Mouse (Mus musculus): ENCODE measurements at regions not wholly inside any gene's neighbourhood (a gene's known extent, or its start where the extent isn't known, plus 50 kb on each side); places are given as distances from the start of the nearest gene placed in this dataset.

DNA sequence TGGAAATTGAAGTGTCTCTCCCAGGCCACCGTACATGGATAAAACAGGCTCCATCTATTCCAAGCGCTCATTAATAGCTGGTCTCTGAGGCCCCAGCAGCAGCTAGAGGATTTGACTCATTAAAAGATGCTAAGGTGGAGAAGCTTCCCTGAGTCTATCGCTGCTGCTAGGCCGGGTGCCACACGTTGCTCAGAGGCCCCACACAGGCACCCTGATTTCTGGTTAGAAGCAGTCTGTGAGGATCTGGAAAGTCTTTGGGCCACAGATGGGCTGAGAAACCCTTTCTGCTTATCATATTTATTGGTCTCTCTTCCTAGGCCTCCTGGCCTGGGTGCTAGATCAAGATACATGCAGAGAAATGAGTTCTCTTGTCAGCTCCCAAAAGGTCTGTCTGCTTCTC lies 191.2 kb downstream of the Emx2 start:
- Histone ChIP-seq H3K9ac (no peak overlapping the region), H3K9me3 (no peaks in the 10 kb centered on the region), H3K4me1 (no peaks in the 10 kb centered on the region), H3K27me3 (replicated peaks) (no peaks in the 10 kb centered on the region), H3K36me3 (no peaks in the 10 kb centered on the region), H3K27ac (no peak overlapping the region), H3K4me3 (no peak overlapping the region), H3K4me2 (replicated peaks) (no peak overlapping the region)
- 81% methylated on average over 5 of the region's 5 CpGs for WGBS
- ATAC-seq (ENCODE audit: low FRiP score, low read depth) = no peak

GRCm38 (mm10) chr19:59650611-59651329 lies 192.6 kb downstream of the Emx2 start:
- ATAC-seq (ENCODE audit: low FRiP score, low read depth) = no peak
- H3K36me3 ChIP-seq = no peaks in the 10 kb centered on the region
- H3K27ac ChIP-seq = no peak overlapping the region
- H3K9ac ChIP-seq = no peak overlapping the region
- H3K4me1 ChIP-seq = no peaks in the 10 kb centered on the region
- no peak overlapping the region for H3K4me2 ChIP-seq (replicated peaks)
- no peak overlapping the region for H3K4me3 ChIP-seq
- H3K9me3 ChIP-seq = no peaks in the 10 kb centered on the region
- WGBS = 81% methylated on average over 10 of the region's 10 CpGs
- no peaks in the 10 kb centered on the region for H3K27me3 ChIP-seq (replicated peaks)

DNA sequence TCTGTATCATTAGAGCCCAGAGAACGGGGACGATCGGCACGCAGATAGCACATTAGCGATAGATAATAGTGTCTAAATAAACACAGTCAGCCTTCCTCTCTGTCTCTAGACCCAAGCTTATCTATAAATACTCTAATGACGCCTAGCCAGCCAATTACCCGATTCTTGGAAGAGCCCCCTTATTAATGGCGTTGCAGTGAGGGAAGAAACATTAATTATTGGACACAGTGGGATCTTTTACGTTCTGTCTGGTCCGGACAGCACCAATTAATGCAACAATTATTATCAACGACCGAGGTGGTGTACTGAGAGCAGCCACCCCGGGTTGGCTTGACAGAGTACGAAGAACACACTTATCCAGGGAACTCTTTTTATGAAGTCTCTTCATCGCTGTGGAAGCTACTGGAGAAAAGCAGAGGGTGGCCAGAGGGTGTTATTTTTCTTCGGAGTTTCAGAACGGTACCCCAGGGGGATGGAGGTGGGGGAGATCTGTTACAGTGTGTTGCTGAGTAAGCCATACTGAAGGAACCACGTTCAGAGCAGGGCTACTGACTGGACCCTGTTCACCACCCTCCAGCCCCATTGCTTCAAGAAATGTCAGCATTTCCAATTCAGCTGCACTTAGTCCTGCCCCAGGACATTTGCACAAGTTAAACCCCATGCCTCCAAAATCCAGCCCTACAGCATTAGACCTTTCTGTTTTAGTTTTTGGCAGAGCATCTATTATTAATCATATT lies 195.6 kb downstream of the Emx2 start:
- ATAC-seq (ENCODE audit: low FRiP score, low read depth) = no peak

DNA sequence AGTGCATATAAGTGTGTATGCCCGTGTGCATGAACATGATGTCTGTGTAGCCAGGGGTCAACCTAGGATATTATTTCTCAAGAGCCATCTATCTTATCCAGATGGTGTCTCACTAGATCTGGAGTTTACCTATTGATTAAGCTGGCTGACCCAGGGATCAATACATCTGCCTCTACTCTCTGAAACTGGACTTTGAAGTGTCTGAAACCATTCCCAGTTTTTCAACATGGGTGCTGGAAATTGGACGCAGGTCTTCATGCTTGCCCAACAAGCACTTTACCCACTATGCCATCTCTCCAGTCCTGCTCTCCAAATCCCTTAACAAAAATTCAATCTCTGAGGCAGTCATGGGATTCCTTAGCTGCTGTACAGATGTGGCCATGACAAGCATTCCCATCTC lies 197.1 kb downstream of the Emx2 start:
- no peak for ATAC-seq (ENCODE audit: low FRiP score, low read depth)
- Histone ChIP-seq H3K9me3 (no peaks in the 10 kb centered on the region), H3K36me3 (no peaks in the 10 kb centered on the region), H3K4me3 (no peak overlapping the region), H3K27me3 (replicated peaks) (no peaks in the 10 kb centered on the region), H3K4me1 (no peaks in the 10 kb centered on the region), H3K9ac (no peak overlapping the region), H3K27ac (no peak overlapping the region), H3K4me2 (replicated peaks) (no peak overlapping the region)
- 93% methylated on average over 2 of the region's 2 CpGs for WGBS

More for the DNA sequence above, 195.6 kb downstream of the Emx2 start:
- Histone ChIP-seq H3K9me3 (no peaks in the 10 kb centered on the region), H3K27me3 (replicated peaks) (no peaks in the 10 kb centered on the region), H3K4me1 (no peaks in the 10 kb centered on the region), H3K36me3 (no peaks in the 10 kb centered on the region), H3K4me2 (replicated peaks) (no peak overlapping the region), H3K4me3 (no peak overlapping the region), H3K27ac (no peak overlapping the region), H3K9ac (no peak overlapping the region)
- WGBS = 64% methylated on average over 18 of the region's 18 CpGs

- ATAC-seq (ENCODE audit: low FRiP score, low read depth) = no peak
- no peaks in the 10 kb centered on the region for H3K4me1 ChIP-seq
- no peak overlapping the region for H3K9ac ChIP-seq
- no peak overlapping the region for H3K27ac ChIP-seq
- H3K4me2 ChIP-seq (replicated peaks) = no peak overlapping the region
- no peaks in the 10 kb centered on the region for H3K9me3 ChIP-seq
- no peaks in the 10 kb centered on the region for H3K36me3 ChIP-seq
- no peaks in the 10 kb centered on the region for H3K27me3 ChIP-seq (replicated peaks)
- no peak overlapping the region for H3K4me3 ChIP-seq
Observed at GRCm38 (mm10) chr19:59669793-59670192, 211.6 kb downstream of the Emx2 start.

GRCm38 (mm10) chr19:59673537-59673936 lies 215.4 kb downstream of the Emx2 start:
- no peaks in the 10 kb centered on the region for H3K4me1 ChIP-seq
- no peaks in the 10 kb centered on the region for H3K9me3 ChIP-seq
- H3K27ac ChIP-seq = no peak overlapping the region
- no peaks in the 10 kb centered on the region for H3K36me3 ChIP-seq
- H3K9ac ChIP-seq = no peak overlapping the region
- no peaks in the 10 kb centered on the region for H3K27me3 ChIP-seq (replicated peaks)
- H3K4me3 ChIP-seq = no peak overlapping the region
- ATAC-seq (ENCODE audit: low FRiP score, low read depth) = no peak
- no peak overlapping the region for H3K4me2 ChIP-seq (replicated peaks)

DNA sequence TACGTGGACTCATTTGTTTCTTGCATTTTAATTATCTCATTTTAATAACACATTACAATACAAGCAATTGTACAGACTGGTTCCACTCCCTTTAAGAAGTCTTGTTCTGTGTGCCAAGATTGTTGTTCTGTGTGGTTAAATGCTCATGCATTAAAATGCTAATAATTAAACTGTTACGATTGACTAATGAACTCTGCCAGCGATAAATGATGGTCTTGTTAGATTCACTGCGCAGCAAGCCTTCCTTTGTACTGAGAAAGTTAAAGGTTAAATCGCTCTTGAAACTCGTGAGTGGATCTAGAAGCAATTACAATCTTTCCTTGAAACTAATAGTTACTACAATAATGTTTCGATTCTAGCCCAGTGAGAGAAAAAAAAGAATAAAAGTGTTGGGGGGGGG lies 221.0 kb downstream of the Emx2 start:
- ATAC-seq (ENCODE audit: low FRiP score, low read depth) = no peak
- H3K36me3 ChIP-seq = no peaks in the 10 kb centered on the region
- H3K9ac ChIP-seq = no peak overlapping the region
- H3K4me3 ChIP-seq = no peak overlapping the region
- no peak overlapping the region for H3K27ac ChIP-seq
- no peaks in the 10 kb centered on the region for H3K27me3 ChIP-seq (replicated peaks)
- no peak overlapping the region for H3K4me2 ChIP-seq (replicated peaks)
- H3K9me3 ChIP-seq = no peaks in the 10 kb centered on the region
- no peaks in the 10 kb centered on the region for H3K4me1 ChIP-seq
- 66% methylated on average over 7 of the region's 7 CpGs for WGBS

GRCm38 (mm10) chr19:59680356-59680755 lies 222.2 kb downstream of the Emx2 start:
- ATAC-seq (ENCODE audit: low FRiP score, low read depth) = no peak
- no peak overlapping the region for H3K4me2 ChIP-seq (replicated peaks)
- WGBS = 91% methylated on average over 4 of the region's 4 CpGs

DNA sequence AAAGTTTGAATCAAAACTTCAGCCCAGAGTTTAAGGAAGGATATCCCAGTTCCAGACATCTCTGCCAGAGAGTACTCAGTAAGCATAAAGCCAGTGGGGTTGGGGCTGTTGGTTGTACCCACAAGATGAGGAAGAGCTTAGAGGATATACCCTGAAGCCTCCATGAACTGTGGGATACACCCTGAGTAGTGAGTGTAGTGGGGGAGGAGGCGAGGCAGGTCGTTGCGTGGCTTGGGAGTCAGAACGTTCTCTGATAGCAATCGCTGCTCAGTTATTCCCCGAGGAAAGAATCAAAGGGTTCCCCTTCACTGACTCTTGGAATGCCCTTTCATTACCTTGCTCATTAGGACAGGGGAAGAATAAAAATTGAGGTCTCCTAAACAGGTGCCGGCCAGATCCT lies 226.1 kb downstream of the Emx2 start:
- Histone ChIP-seq H3K9ac (no peak overlapping the region), H3K36me3 (no peaks in the 10 kb centered on the region), H3K4me2 (replicated peaks) (no peak overlapping the region), H3K4me3 (no peak overlapping the region), H3K27ac (no peak overlapping the region), H3K27me3 (replicated peaks) (no peaks in the 10 kb centered on the region), H3K4me1 (no peaks in the 10 kb centered on the region), H3K9me3 (no peaks in the 10 kb centered on the region)
- no peak for ATAC-seq (ENCODE audit: low FRiP score, low read depth)
- WGBS = 77% methylated on average over 7 of the region's 7 CpGs

More at GRCm38 (mm10) chr19:59680356-59680755, 222.2 kb downstream of the Emx2 start:
- Histone ChIP-seq H3K27me3 (replicated peaks) (no peaks in the 10 kb centered on the region), H3K4me3 (no peak overlapping the region), H3K9me3 (no peaks in the 10 kb centered on the region), H3K36me3 (no peaks in the 10 kb centered on the region), H3K4me1 (no peaks in the 10 kb centered on the region), H3K9ac (no peak overlapping the region), H3K27ac (no peak overlapping the region)

DNA sequence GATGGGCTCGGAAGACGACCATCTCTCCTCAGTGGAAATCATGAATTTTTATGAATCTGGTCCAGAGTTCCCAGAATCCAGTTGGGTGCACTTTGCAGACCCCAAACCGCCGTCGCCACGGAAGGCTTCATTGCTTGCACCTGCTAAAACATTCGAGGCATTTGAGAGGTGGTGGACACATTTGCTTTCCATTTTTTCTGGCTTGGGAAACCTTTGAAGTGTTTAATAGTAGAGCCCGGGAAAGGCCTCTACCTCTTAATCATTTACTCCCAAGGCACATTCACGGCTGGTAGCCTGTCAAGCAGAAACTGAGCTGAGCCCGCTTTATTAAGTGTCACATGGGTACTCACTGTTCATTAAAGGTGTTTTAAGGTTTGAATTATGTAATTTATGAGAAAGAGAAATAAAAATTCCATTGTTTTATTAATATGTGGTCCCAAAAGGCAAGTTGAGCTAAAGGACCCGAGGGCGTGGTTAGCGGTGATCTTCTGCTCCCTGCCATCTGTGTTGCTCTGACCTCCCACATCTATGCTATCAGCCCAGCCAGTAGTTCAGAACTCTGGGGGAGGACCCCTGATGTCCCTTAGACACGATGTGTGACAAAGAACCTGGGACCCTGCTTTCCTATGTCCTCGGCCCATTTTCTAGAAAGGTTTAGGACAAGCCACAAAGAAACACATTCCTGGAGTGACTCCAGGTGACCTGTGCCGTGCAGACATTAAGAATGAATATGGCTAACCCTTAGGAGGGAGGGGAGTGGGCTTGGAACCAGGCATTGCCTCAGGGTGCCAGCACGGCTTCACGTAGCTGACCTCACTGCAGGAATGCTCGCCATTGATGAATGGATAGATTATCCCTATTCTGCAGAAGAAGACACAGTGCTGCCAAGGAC lies 227.9 kb downstream of the Emx2 start:
- ATAC-seq (ENCODE audit: low FRiP score, low read depth) = no peak
- Histone ChIP-seq H3K4me3 (no peak overlapping the region), H3K27ac (no peak overlapping the region), H3K36me3 (no peaks in the 10 kb centered on the region), H3K4me2 (replicated peaks) (no peak overlapping the region), H3K27me3 (replicated peaks) (no peaks in the 10 kb centered on the region), H3K4me1 (no peaks in the 10 kb centered on the region), H3K9ac (no peak overlapping the region), H3K9me3 (no peaks in the 10 kb centered on the region)
- 57% methylated on average over 19 of the region's 19 CpGs for WGBS

- Histone ChIP-seq H3K9me3 (no peaks in the 10 kb centered on the region), H3K36me3 (no peaks in the 10 kb centered on the region), H3K27me3 (replicated peaks) (no peaks in the 10 kb centered on the region), H3K9ac (no peak overlapping the region), H3K4me1 (peaks cover 8% of the 10 kb centered on the region), H3K4me3 (no peak overlapping the region), H3K27ac (no peak overlapping the region), H3K4me2 (replicated peaks) (no peak overlapping the region)
- no peak for ATAC-seq (ENCODE audit: low FRiP score, low read depth)
- WGBS = 85% methylated on average over 7 of the region's 7 CpGs
Observed at GRCm38 (mm10) chr19:59687206-59687605, 229.0 kb downstream of the Emx2 start.

DNA sequence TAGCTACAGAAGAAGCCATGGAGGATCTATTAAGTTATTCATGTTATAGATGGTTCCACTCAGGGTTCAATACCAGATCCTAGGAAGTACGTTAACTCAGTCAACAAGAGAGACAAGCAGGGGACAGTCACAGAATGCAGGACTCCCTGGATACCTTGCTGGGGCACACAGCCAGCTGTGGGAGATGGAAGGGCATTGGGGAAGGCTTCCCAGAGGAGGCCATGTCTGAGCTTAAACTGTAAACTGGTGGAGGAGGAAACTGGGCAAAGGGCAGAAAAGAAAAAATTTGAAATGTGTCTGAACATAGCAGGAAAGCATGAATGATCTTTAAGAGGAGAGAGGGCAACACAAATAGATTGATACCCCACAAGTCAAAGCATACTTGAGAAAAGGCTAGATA lies 229.5 kb downstream of the Emx2 start:
- Histone ChIP-seq H3K4me1 (peaks cover 8% of the 10 kb centered on the region), H3K27me3 (replicated peaks) (no peaks in the 10 kb centered on the region), H3K36me3 (no peaks in the 10 kb centered on the region), H3K27ac (no peak overlapping the region), H3K4me2 (replicated peaks) (no peak overlapping the region), H3K9me3 (no peaks in the 10 kb centered on the region), H3K9ac (no peak overlapping the region), H3K4me3 (no peak overlapping the region)
- 92% methylated on average over 1 of the region's 1 CpGs for WGBS
- ATAC-seq (ENCODE audit: low FRiP score, low read depth) = no peak
